ENCODE assay signal across 8 mouse cellular contexts in genomic region chr15:60760015-60760437, GRCm38 (mm10).
DNase-seq lines count a peak whose midpoint lies in the region; ATAC-seq and TF ChIP-seq lines count a peak whose summit lies in the region.

No protein-coding gene starts in this region.

- H3K4me3 ChIP-seq in C2C12 (ENCODE audit: insufficient read depth, poor library complexity, severe bottlenecking), result no peak overlapping the region
- H3K4me3 ChIP-seq in cortical plate, adult 2 months (ENCODE audit: insufficient read depth, low read length), result no peak overlapping the region
- no peak overlapping the region for H3K4me3 ChIP-seq in heart, adult 2 months
- H3K4me3 ChIP-seq in kidney, adult 2 months (ENCODE audit: insufficient read depth, low read depth, low read length), result no peak overlapping the region
- H3K4me3 ChIP-seq in liver, embryonic 14.5 days (ENCODE audit: insufficient read depth in 1 of 2, low read depth in 2 of 2, low read length in 2 of 2), result no peak overlapping the region

- no peaks in the 10 kb centered on the region for H3K79me3 ChIP-seq in C2C12 (ENCODE audit: low read depth)

- no peaks in the 10 kb centered on the region for H3K79me2 ChIP-seq in C2C12 (ENCODE audit: control insufficient read depth, insufficient read depth)
- H3K79me2 ChIP-seq in heart, adult 2 months (replicated peaks; ENCODE audit: control insufficient read depth, insufficient read depth, low read length), result no peaks in the 10 kb centered on the region

- H3K9ac ChIP-seq in heart, adult 2 months (ENCODE audit: low read depth, low read length), result no peak overlapping the region
- H3K9ac ChIP-seq in liver, embryonic 14.5 days (replicated peaks), result no peak overlapping the region

- 26% methylated on average over 6 of the region's 6 CpGs for WGBS in heart, adult 2 months
- WGBS in kidney, adult 2 months, result 26% methylated on average over 6 of the region's 6 CpGs
- 27% methylated on average over 6 of the region's 6 CpGs for WGBS in liver, embryonic 14.5 days (ENCODE audit: insufficient replicate concordance)

- no peaks in the 10 kb centered on the region for H3K9me3 ChIP-seq in liver, embryonic 14.5 days (ENCODE audit: control insufficient read depth, low read length)

- no peak overlapping the region for H3ac ChIP-seq in C2C12 (ENCODE audit: control insufficient read depth, insufficient read length, low read depth)

- H3K36me3 ChIP-seq in C2C12 (ENCODE audit: control insufficient read depth, insufficient read depth), result no peaks in the 10 kb centered on the region
- H3K36me3 ChIP-seq in heart, adult 2 months (ENCODE audit: control insufficient read depth, insufficient read depth, low read length), result no peaks in the 10 kb centered on the region
- no peaks in the 10 kb centered on the region for H3K36me3 ChIP-seq in kidney, adult 2 months (ENCODE audit: control insufficient read depth, insufficient read depth, low read length)
- no peaks in the 10 kb centered on the region for H3K36me3 ChIP-seq in liver, embryonic 14.5 days (replicated peaks; ENCODE audit: control insufficient read depth, insufficient read depth, low read depth)

- no peaks in the 10 kb centered on the region for H3K27me3 ChIP-seq in C2C12 (ENCODE audit: control insufficient read depth, insufficient read depth, insufficient read length)
- no peaks in the 10 kb centered on the region for H3K27me3 ChIP-seq in heart, adult 2 months (ENCODE audit: control insufficient read depth, insufficient read depth, low read length)
- no peaks in the 10 kb centered on the region for H3K27me3 ChIP-seq in kidney, adult 2 months (replicated peaks; ENCODE audit: control insufficient read depth, insufficient read depth, low read length)
- no peaks in the 10 kb centered on the region for H3K27me3 ChIP-seq in liver, embryonic 14.5 days (ENCODE audit: control insufficient read depth, insufficient read depth, low read length)

- no peak for TF ChIP-seq EP300 in heart, adult 2 months (IDR thresholded peaks at IDR 0.05; ENCODE audit: insufficient read depth, low read depth, low read length)
- TF ChIP-seq EP300 in liver, embryonic 14.5 days (IDR thresholded peaks at IDR 0.05; ENCODE audit: low read depth), result no peak

- intact Hi-C loops in heart, adult 2 months (cut with DNase I), result loop anchor here (5.0 kb wide), 1 partner anchor 152 kb away; no protein-coding TSS in a partner anchor

- no peak overlapping the region for H3K4me2 ChIP-seq in liver, embryonic 14.5 days (ENCODE audit: low read depth)

- TF ChIP-seq POLR2A in cortical plate, adult 2 months (IDR thresholded peaks at IDR 0.05; ENCODE audit: extremely low read depth, insufficient read depth, low read length), result no peak
- no peak for TF ChIP-seq POLR2A in heart, adult 2 months (IDR thresholded peaks at IDR 0.05; ENCODE audit: insufficient read depth, low read depth, low read length)
- TF ChIP-seq POLR2A in kidney, adult 2 months (IDR thresholded peaks at IDR 0.05; ENCODE audit: low read depth, low read length), result no peak

- H3K27ac ChIP-seq in cortical plate, adult 2 months (ENCODE audit: insufficient read depth, low read length), result no peak overlapping the region
- no peak overlapping the region for H3K27ac ChIP-seq in heart, adult 2 months
- no peak overlapping the region for H3K27ac ChIP-seq in kidney, adult 2 months (ENCODE audit: insufficient read depth, low read depth, low read length)
- H3K27ac ChIP-seq in liver, embryonic 14.5 days, result no peak overlapping the region

- no peaks in the 10 kb centered on the region for H3K4me1 ChIP-seq in cortical plate, adult 2 months (ENCODE audit: control insufficient read depth, insufficient read depth, low read length)
- H3K4me1 ChIP-seq in heart, adult 2 months (ENCODE audit: control insufficient read depth, insufficient read depth, low read length), result no peaks in the 10 kb centered on the region
- H3K4me1 ChIP-seq in kidney, adult 2 months (ENCODE audit: control insufficient read depth, insufficient read depth, low read length), result no peaks in the 10 kb centered on the region
- H3K4me1 ChIP-seq in liver, embryonic 14.5 days (replicated peaks; ENCODE audit: control insufficient read depth in 2 of 2, insufficient read depth in 2 of 2, low read length in 1 of 2), result no peaks in the 10 kb centered on the region

- ATAC-seq in liver, embryonic 14.5 days (ENCODE audit: insufficient read depth), result no peak

- TF ChIP-seq CTCF in C2C12 (IDR thresholded peaks at IDR 0.05; ENCODE audit: control insufficient read depth, insufficient read depth, insufficient read length), result no peak
- TF ChIP-seq CTCF in cortical plate, adult 2 months (IDR thresholded peaks at IDR 0.05; ENCODE audit: extremely low read depth, insufficient read depth, low read length), result peak; percentile 34; the same call in 1 of the 2 replicates
- TF ChIP-seq CTCF in heart, adult 2 months (IDR thresholded peaks at IDR 0.05), result peak; percentile 80
- peak; percentile 79 for TF ChIP-seq CTCF in kidney, adult 2 months (conservative IDR thresholded peaks at IDR 0.05; ENCODE audit: insufficient read depth, insufficient read length, low read depth, low read length)
- peak; percentile 81 for TF ChIP-seq CTCF in liver, embryonic 14.5 days (IDR thresholded peaks at IDR 0.05; ENCODE audit: low read depth)

- DNase-seq in WW6 (ENCODE audit: low read depth, low spot score), result peak; percentile 9
- DNase-seq in heart, adult 2 months, result peak; percentile 23 to 62
- peak; percentile 73 for DNase-seq in kidney, adult 2 months
- no peak for DNase-seq in liver, embryonic 14.5 days (ENCODE audit: low read depth in 3 of 3, low spot score in 3 of 3)
- peak; percentile 23 for DNase-seq in ovary, adult 18-20 months (ENCODE audit: low spot score)
- DNase-seq in urinary bladder, postnatal 14 days (ENCODE audit: low spot score), result peak; percentile 50

TF ChIP-seq in C2C12, 6 proteins besides CTCF, POLR2A, EP300 and RAD21:
- no peak for TF ChIP-seq MAX (IDR thresholded peaks at IDR 0.05)
- peak; percentile 49 for TF ChIP-seq USF1 (IDR thresholded peaks at IDR 0.05; ENCODE audit: low read depth)

Comparison
In these comparisons a context has a peak if more than half of its experiments do, and no peak if none do; other contexts are left out.
1. DNase-seq: peak in WW6 (single experiment), heart, adult 2 months (2 of 2), kidney, adult 2 months (single experiment), ovary, adult 18-20 months (single experiment) and urinary bladder, postnatal 14 days (single experiment); none in liver, embryonic 14.5 days (0 of 3).